Mouse (Mus musculus) activated CD4-positive, CD25-positive, alpha-beta regulatory T cell, adult 4 months (primary cell): ENCODE data around the gene Tspan4. TPM values are rescaled to one million over a fixed set of nuclear protein-coding genes. Genes with fewer than 3 reads are reported as not detected.
A peak's percentile ranks its signal among the peaks of the same experiment; 100 is the strongest.

Experiments used
- ATAC-seq: one replicate; pipeline ENCODE4 v1.8.0; 2017
- polyA plus RNA-seq, 2 experiments: library from polyadenylated mRNA; unstranded; fragments of 100-300 nt; shearing (Covaris generic); gene quantifications; one replicate each; pipeline ENCODE4 v1.2.1; 2017

The Tspan4 gene
- polyA plus RNA-seq, 2 experiments from 2014 or later = 1.5 to 2.7 TPM

- ATAC-seq = no peak
Observed at GRCm38 (mm10) chr7:141510196-141510595, 35.2 kb downstream of the Tspan4 start.

- ATAC-seq = no peak
Observed at GRCm38 (mm10) chr7:141510681-141511191, 35.7 kb downstream of the Tspan4 start.

GRCm38 (mm10) chr7:141517638-141518037, 42.6 kb downstream of the Tspan4 start:
- ATAC-seq = no peak

- ATAC-seq = no peak
Observed at GRCm38 (mm10) chr7:141518296-141518695, 43.3 kb downstream of the Tspan4 start.

- ATAC-seq = no peak
Observed at GRCm38 (mm10) chr7:141518926-141519325, 43.9 kb downstream of the Tspan4 start.

- no peak for ATAC-seq
Observed at GRCm38 (mm10) chr7:141519795-141520194, 44.8 kb downstream of the Tspan4 start.

GRCm38 (mm10) chr7:141523007-141523406, 48.0 kb downstream of the Tspan4 start:
- ATAC-seq = no peak

GRCm38 (mm10) chr7:141524271-141524670, 49.2 kb downstream of the Tspan4 start:
- no peak for ATAC-seq

- ATAC-seq = peak; percentile 68
Observed at GRCm38 (mm10) chr7:141524760-141525579, 49.9 kb downstream of the Tspan4 start.

GRCm38 (mm10) chr7:141525580-141525925, 50.5 kb downstream of the Tspan4 start:
- peak; percentile 19 for ATAC-seq

GRCm38 (mm10) chr7:141535570-141535969, 60.5 kb downstream of the Tspan4 start:
- ATAC-seq = no peak

- ATAC-seq = peak; percentile 30
Observed at GRCm38 (mm10) chr7:141538852-141539555, 64.0 kb downstream of the Tspan4 start.

GRCm38 (mm10) chr7:141539556-141540311, 64.7 kb downstream of the Tspan4 start, which contains the start of gene Chid1:
TSS of gene Chid1 (minus strand) at chr7:141539857.
- ATAC-seq = peak; percentile 98

- ATAC-seq = no peak
Observed at GRCm38 (mm10) chr7:141540312-141541081, 65.5 kb downstream of the Tspan4 start.

- no peak for ATAC-seq
Observed at GRCm38 (mm10) chr7:141541681-141542080, 66.6 kb downstream of the Tspan4 start.

- no peak for ATAC-seq
Observed at GRCm38 (mm10) chr7:141542588-141542987, 67.5 kb downstream of the Tspan4 start.

Other genes with a start within 250 kb of the Tspan4 start
- gene Phrf1, start 246.5 kb upstream of the Tspan4 start, polyA plus RNA-seq = 10 to 100 TPM; 51.4 to 60.8 TPM
- 100 to 1,000 TPM in 1 of 2 experiments, 10 to 100 TPM in 1; 92.0 to 108 TPM for gene Irf7, start 208.8 kb upstream of the Tspan4 start, polyA plus RNA-seq
- gene Cdhr5, start 198.5 kb upstream of the Tspan4 start, polyA plus RNA-seq = not detected
- not detected for gene Sct, start 196.1 kb upstream of the Tspan4 start, polyA plus RNA-seq
- not detected for gene Drd4, start 183.2 kb upstream of the Tspan4 start, polyA plus RNA-seq
- gene Deaf1, start 147.6 kb upstream of the Tspan4 start, polyA plus RNA-seq = 10 to 100 TPM; 17.1 to 22.5 TPM
- gene Tmem80, start 147.5 kb upstream of the Tspan4 start, polyA plus RNA-seq = 10 to 100 TPM; 30.4 to 31.2 TPM
- gene Eps8l2, start 136.4 kb upstream of the Tspan4 start, polyA plus RNA-seq = not detected
- gene Taldo1, start 83.0 kb upstream of the Tspan4 start, polyA plus RNA-seq = 100 to 1,000 TPM; 422 to 471 TPM
- gene Gatd1, start 61.1 kb upstream of the Tspan4 start, polyA plus RNA-seq = 10 to 100 TPM; 82.1 to 97.0 TPM
- gene Cend1, start 45.7 kb upstream of the Tspan4 start, polyA plus RNA-seq = not detected
- gene Slc25a22, start 37.3 kb upstream of the Tspan4 start, polyA plus RNA-seq = 10 to 100 TPM; 26.8 to 51.1 TPM
- 10 to 100 TPM in 1 of 2 experiments, 1 to 10 TPM in 1; 5.3 to 12.7 TPM for gene Pidd1, start 31.2 kb upstream of the Tspan4 start, polyA plus RNA-seq
- 1,000 to 10,000 TPM; 3,324 to 3,604 TPM for gene Rplp2, start 27.9 kb upstream of the Tspan4 start, polyA plus RNA-seq
- 10 to 100 TPM; 58.2 to 70.2 TPM for gene Pnpla2, start 20.0 kb upstream of the Tspan4 start, polyA plus RNA-seq
- not detected for gene Cracr2b, start 14.1 kb upstream of the Tspan4 start, polyA plus RNA-seq
- 1 to 10 TPM; 8.3 to 8.7 TPM for gene Cd151, start 7.8 kb upstream of the Tspan4 start, polyA plus RNA-seq
- gene Polr2l, start 108 bp upstream of the Tspan4 start, polyA plus RNA-seq = 10 to 100 TPM; 22.3 to 22.6 TPM
- gene Chid1, start 64.6 kb downstream of the Tspan4 start, polyA plus RNA-seq = 10 to 100 TPM; 14.2 to 14.4 TPM
- 10 to 100 TPM; 13.4 to 15.5 TPM for gene Ap2a2, start 86.9 kb downstream of the Tspan4 start, polyA plus RNA-seq
- under 1 TPM; 0.40 to 0.54 TPM for gene Muc6, start 180.1 kb downstream of the Tspan4 start, polyA plus RNA-seq
- not detected for gene Muc2, start 215.1 kb downstream of the Tspan4 start, polyA plus RNA-seq